Mouse (Mus musculus) lung, postnatal 25 days (tissue): ENCODE measurements around the gene Mxra8.

Experiments used
- DNase-seq: peaks from one replicate; pipeline ENCODE4 v3.0.0; 2022; ENCODE audit warnings: low spot score

Mxra8 gene

GRCm38 (mm10) chr4:155837404-155838010, 2.0 kb upstream of the Mxra8 start:
- DNase-seq: peak; percentile 61

DNA sequence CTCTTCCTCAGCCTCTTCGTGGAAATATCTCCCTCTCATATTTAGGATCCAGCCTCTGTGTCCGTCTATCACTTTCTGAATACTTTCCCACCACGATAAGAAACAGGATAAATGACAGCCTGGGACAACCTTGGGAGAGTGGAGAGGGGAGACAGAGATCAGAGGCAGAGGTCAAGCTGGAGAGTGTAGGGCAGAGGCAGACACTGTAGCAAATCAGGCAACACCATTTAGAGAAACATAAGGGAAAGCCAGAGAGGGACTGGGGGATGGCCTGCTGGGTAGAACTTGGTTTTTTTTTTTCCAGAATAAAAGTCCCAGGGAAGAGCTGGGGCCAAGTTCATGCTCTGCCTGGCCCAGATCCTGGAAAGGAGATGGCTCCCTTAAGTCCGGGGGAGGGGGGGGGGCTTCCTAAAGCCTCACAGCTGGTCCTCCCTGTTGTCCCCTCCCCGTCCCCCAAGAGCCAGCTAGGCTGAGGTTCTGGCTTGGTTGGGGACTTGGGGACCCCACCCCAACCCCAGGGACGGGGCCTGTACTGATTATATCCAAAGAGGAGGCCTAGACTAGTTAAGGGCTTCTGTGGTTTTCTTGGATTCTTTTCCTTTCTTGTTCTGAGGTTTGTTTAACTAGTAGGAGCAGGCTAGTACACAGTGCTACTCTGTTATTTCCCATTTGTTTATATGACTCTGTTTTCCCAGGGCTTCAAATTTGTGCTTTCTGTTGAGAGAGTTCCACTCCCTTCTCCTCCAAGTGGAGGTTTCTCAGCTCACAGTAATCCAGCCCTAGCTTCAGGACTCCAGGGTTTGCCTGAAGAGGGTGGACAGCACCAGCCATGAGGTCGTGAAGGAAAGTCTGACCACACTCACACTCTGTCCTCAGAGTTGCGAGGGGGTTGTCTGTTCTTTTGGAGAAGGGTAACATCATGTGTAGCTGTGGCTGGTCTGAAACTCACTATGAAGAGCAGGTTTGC, 1.0 kb upstream of the Mxra8 start:
- DNase-seq: peak; percentile 24

DNA sequence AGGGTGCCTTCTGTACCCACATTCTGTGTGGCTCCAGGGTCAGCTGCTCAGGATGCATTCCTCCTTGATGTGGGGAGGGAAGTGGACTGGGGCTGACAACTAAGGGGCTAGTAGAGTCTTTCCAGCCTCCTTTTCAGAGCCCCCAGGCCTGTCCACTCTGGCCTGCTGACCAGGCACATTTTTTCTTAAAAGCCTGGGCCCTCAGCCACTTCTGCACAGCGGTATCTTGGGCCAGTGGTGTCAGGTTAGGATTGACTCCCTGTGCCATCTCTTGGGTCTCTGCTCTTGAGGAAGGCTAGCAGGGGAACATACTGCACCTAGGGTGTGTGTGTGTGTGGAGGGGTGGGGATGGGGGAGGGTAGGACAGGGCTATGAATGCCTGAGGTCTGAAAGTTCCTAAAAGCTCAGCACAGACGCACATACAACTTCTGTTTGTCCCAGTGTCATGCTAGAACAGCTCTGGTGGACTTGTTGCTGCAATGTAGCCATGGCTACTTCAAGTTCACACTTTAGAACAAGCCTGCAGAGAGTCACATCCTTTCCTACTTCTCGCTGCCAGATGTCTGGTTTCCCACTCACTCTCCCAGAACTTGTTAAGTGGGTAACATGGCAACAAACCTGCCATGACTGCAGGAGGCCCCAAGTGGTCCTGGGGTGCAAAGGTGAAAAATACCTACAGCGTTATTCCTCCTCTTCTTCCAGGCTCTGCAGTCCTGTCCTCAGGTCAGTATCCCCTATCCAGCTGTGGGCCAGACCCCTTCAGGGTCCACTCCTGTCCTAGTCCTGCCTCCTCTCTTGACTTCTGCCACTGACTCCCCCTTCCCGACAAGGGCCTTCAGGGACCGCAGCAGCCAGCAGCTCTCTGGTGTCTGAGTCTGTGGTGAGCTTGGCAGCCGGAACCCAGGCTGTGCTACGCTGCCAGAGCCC, 859 bp downstream of the Mxra8 start:
- no peak for DNase-seq

- DNase-seq: peak; percentile 78
Observed at GRCm38 (mm10) chr4:155841003-155841454, 1.5 kb downstream of the Mxra8 start.

DNA sequence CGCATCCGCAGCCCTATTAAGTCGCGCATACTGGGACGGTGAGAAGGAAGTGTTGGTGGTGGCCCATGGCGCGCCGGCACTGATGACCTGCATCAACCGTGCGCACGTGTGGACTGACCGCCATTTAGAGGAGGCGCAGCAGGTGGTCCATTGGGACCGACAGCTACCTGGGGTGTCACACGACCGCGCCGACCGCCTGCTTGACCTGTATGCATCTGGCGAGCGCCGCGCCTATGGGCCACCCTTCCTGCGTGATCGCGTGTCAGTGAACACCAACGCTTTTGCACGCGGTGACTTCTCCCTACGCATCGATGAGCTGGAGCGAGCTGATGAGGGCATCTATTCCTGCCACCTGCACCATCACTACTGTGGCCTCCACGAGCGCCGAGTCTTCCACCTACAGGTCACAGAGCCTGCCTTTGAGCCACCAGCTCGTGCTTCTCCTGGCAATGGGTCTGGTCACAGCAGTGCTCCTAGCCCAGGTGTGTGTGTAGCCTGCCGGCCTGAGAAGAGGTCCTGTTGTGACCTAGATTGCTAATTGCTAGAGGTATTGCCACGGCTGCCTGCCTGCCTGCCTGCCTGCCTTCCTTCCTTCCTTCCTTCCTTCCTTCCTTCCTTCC, 2.3 kb downstream of the Mxra8 start:
- DNase-seq: no peak

- no peak for DNase-seq
Observed at GRCm38 (mm10) chr4:155843231-155843630, 3.8 kb downstream of the Mxra8 start.

DNA sequence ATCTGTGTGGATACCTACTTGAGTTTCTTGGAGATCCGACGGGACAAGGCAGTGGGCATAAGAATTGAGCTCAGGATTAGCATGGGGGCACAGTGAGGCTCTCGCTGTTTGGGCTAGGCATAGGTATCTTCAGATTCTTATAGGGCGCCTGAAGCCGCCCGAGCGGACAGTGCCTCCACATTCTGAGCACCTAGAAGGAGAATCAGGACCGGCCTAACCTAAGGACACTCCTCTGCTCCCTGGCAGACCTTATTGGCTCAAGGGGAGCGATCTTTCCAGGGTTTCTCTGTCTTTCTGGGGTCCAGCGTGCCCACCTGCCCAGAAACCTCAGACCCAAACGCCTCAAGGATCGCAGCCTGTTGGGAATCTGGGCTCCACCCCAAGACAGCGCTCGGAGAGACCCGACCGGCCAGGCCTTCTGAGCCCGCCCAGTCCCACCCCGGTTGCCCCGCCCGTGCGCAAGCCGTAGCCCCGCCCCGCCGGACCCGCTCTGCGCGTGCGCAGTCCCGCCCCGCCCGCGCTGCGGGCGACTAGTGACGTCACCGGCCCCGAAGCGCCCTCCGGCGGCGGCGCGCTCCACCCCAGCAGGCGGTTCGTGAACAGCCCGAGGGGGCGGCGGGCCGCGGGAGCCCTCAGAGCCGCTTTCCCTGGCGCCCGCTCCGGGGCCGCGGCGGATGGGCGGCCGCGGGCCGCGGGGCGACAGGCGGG, 7.5 kb downstream of the Mxra8 start, which contains the start of gene Dvl1:
Gene Dvl1, plus strand, starts transcription at position 532 of the 708 bp plus-strand sequence.
- DNase-seq: peak; percentile 91

- peak; percentile 16 for DNase-seq
Observed at GRCm38 (mm10) chr4:155847591-155848352, 8.3 kb downstream of the Mxra8 start.

DNA sequence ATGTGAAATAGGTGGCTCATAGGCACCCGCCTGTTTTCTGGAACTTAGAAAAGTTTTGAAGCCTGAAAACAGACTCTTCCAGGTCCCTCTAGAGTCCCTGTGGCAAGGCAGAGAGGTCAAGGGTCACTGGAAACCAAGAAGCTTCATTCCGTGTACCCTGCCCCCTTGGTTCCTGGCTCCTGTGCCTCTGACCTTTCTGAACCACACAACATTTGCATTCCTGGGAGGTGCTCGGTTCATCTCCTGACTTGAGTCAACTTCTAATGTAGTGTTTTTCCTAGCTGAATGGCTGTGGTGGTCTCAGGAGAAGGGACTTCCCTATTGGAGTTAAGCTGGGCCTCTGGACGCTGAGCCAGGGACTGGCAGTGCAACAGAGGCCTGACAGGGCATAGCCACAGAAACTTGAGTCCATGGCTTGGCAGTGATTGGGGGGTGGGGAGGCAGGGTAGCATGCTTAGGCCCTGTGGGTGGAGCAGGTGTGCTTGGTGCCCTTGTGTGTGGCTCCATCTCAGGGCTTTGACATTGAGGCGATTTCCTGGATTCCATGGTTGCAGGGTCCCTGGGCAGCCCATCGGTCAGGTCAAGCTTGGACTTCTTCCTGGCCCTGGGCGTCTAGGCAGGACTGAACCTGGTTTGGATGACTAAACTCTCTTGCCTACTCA, 9.1 kb downstream of the Mxra8 start:
- DNase-seq: no peak

DNA sequence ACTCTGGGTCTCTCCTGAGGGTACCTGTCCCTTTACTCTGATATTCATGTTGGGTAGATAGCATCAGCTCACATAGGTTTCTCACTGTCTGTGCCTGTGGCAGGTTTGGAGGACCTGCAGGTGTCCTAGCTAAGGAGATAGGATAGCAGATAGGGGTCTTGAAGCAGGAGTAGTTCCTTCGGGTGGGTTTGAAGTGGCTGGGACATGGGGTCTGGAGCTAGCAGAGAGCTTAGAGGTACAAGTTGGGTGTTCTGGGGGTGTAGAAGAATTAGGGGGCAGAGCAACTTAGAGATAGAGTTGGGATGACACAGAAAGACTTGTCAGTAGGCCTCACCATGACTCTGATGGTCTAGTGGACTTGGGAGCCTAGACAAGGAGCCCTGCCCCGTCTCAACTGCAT, 9.9 kb downstream of the Mxra8 start:
- no peak for DNase-seq

DNA sequence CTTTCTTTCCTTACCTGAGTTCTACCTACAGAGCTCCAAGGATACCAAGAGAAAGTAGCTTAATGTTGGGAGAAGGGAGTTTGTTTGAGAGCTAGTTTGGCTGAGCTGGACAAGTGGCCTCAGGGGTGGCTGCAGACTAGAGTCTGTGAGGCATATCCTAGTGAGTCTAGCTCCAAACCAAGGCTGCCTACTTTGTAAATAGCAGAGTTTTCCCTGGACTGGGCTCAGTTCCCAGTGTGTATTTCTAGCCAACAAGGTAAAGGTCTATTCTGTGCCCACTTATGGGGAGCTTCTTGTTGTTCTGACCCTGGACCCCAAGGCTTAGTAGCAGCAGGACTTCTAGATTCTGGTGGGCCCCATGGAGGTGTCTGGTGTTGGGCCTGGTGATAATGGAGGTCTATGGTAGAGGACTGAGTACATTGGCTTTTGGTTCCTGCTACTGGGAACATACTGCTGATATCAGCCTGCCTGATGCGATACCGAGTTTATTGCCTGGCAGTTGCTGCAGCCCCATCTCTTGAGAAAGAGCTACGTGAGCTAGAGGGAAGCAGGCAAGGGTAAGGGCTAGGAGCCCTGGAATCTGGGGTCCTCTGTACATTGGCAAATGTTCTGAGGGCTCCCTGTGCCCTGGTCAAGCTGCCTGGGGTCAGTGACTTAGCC, 10.4 kb downstream of the Mxra8 start:
- no peak for DNase-seq

- no peak for DNase-seq
Observed at GRCm38 (mm10) chr4:155851368-155851767, 11.9 kb downstream of the Mxra8 start.

- peak; percentile 29 for DNase-seq
Observed at GRCm38 (mm10) chr4:155851951-155852411, 12.5 kb downstream of the Mxra8 start.

DNA sequence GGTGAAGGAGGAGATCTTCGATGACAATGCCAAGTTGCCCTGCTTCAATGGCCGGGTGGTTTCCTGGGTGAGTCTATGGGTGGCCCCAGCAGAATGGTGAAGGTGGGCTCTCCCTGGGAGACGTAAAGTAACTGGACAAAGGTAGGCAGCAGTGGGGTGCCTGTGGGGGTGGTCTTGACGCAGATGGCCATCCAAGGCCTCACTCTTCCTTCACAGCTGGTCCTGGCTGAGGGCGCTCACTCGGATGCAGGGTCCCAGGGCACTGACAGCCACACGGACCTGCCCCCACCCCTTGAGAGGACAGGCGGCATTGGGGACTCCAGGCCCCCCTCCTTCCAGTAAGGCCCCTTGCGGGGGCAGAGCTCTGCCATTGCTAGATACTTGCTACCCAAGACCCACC, 13.9 kb downstream of the Mxra8 start:
- no peak for DNase-seq

- DNase-seq: no peak
Observed at GRCm38 (mm10) chr4:155854991-155855390, 15.5 kb downstream of the Mxra8 start.

GRCm38 (mm10) chr4:155856071-155856470, 16.6 kb downstream of the Mxra8 start:
- no peak for DNase-seq

DNA sequence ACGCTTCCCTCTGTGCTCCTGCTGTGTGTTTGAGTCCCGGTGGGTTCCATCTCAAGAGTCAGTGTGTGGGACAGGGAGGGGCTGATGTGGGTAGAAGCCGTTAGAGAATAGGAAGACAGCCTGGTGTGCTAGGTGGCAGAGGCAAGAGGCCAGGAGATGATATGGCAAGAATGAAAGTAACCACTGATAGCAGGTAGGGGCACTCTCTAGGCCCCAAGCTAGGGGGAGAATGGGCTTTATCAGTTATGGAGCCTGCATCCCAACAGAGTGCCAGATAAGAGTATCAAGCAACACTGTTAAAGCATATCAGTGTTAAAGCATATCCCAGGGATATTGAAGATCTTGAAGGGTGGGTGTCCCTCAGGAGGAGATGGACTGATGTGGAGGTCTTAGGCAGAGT, 17.4 kb downstream of the Mxra8 start:
- DNase-seq: no peak

GRCm38 (mm10) chr4:155859318-155859717, 19.8 kb downstream of the Mxra8 start:
- DNase-seq: no peak

GRCm38 (mm10) chr4:155861787-155862186, 22.3 kb downstream of the Mxra8 start:
- DNase-seq: no peak
